Mouse (Mus musculus): ENCODE results near the gene Cybc1.

GRCm38 (mm10) chr11:121261074-121261473 lies 32.0 kb upstream of the Cybc1 start:
- TF ChIP-seq CTCF (IDR thresholded peaks at IDR 0.05; ENCODE audit: borderline replicate concordance, extremely low read depth, insufficient read depth, insufficient read length) (no peak), POLR2A (IDR thresholded peaks at IDR 0.05; ENCODE audit: borderline replicate concordance, extremely low read depth, insufficient read depth, insufficient read length, poor library complexity, severe bottlenecking) (no peak)

Data from brain, embryonic 14.5 days (tissue).